ENCODE assay signal across 24 mouse cellular contexts in the genomic region with DNA sequence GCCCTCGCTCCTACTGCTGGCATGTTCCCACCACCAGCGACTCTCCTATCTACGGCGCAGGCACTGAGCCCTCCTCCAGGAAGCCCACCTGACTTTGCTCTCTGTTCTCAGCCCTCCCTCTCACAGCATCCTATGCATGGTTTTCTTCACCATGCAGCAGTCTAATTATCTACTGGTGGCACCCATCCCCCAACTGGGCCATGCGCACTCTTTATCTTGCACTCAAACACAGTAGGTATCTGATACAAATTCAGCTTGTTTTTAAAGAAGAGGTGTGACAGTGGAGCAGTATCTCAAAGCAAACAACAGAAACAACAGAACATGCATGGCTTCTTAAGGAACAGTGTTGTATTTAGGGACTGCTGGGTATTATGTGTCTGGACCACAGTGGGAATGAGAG. TPM values are rescaled to one million over a fixed set of nuclear protein-coding genes. Genes with fewer than 3 reads are reported as not detected.
A peak's percentile ranks its signal among the peaks of the same experiment; 100 is the strongest.
DNase-seq lines count a peak whose midpoint lies in the region; ATAC-seq and TF ChIP-seq lines count a peak whose summit lies in the region.
"Had no signal": no experiment of that assay in that cellular context is flagged by ENCODE, and none has a peak within 500 bp of the region (broad histone marks: within the 10 kb centered on the region; RNA-seq: fewer than 3 reads in every experiment).

No protein-coding gene starts in this region.

- H3K9ac ChIP-seq in heart, embryonic 12.5 days: no peak overlapping the region
- no peak overlapping the region for H3K9ac ChIP-seq in stomach, embryonic 14.5 days (replicated peaks; ENCODE audit: low read depth, low read length)
- H3K9ac ChIP-seq in stomach, postnatal 0 days (ENCODE audit: low read length): no peak overlapping the region
- peak overlapping the region; percentile 31 for H3K9ac ChIP-seq in liver, embryonic 13.5 days
- H3K9ac ChIP-seq: embryonic facial prominence, embryonic 15.5 days; hindbrain, embryonic 12.5 days had no signal

- H3K4me3 ChIP-seq in heart, embryonic 12.5 days: no peak overlapping the region
- H3K4me3 ChIP-seq in stomach, embryonic 14.5 days (ENCODE audit: low read depth, low read length): no peak overlapping the region
- H3K4me3 ChIP-seq in stomach, postnatal 0 days (ENCODE audit: low read depth, low read length): no peak overlapping the region
- no peak overlapping the region for H3K4me3 ChIP-seq in liver, embryonic 13.5 days (replicated peaks)
- H3K4me3 ChIP-seq: embryonic facial prominence, embryonic 15.5 days; erythroblast, embryonic 14.5 days; forebrain, embryonic 10.5 days; gastrocnemius, adult 2 months; hindbrain, embryonic 12.5 days had no signal

- WGBS in heart, embryonic 12.5 days: 70% methylated on average over 5 of the region's 5 CpGs
- WGBS in stomach, embryonic 14.5 days: 96% methylated on average over 5 of the region's 5 CpGs
- WGBS in stomach, postnatal 0 days: 92% methylated on average over 5 of the region's 5 CpGs
- 70% methylated on average over 5 of the region's 5 CpGs for WGBS in liver, embryonic 13.5 days (ENCODE audit: insufficient replicate concordance)

- 0 out of 2 replicates have a peak, but pooled peaks have one; percentile 20 for ATAC-seq in heart, embryonic 12.5 days (ENCODE audit: insufficient number of reproducible peaks, low FRiP score)
- ATAC-seq in stomach, embryonic 14.5 days (ENCODE audit: insufficient number of reproducible peaks, insufficient read depth, low FRiP score, low read depth): 0 out of 2 replicates have a peak, but pooled peaks have one; percentile 37
- no peak for ATAC-seq in stomach, postnatal 0 days (ENCODE audit: low FRiP score, low TSS enrichment)
- peak; percentile 67 for ATAC-seq in liver, embryonic 13.5 days (ENCODE audit: low read depth)
- peak; percentile 50 for ATAC-seq in megakaryocyte-erythroid progenitor cell, adult 5-6 weeks (replicated peaks; ENCODE audit: low FRiP score, low TSS enrichment, poor library complexity, severe bottlenecking)
- ATAC-seq: forebrain, embryonic 14.5 days; hindbrain, postnatal 0 days; Patski had no signal

- H3K27me3 ChIP-seq in heart, embryonic 12.5 days (replicated peaks): no peaks in the 10 kb centered on the region
- H3K27me3 ChIP-seq in stomach, embryonic 14.5 days (ENCODE audit: control insufficient read depth, insufficient read depth, low read length): no peaks in the 10 kb centered on the region
- H3K27me3 ChIP-seq in stomach, postnatal 0 days (ENCODE audit: control insufficient read depth, insufficient read depth, low read length): no peaks in the 10 kb centered on the region
- H3K27me3 ChIP-seq in liver, embryonic 13.5 days: no peaks in the 10 kb centered on the region
- H3K27me3 ChIP-seq: embryonic facial prominence, embryonic 15.5 days; hindbrain, embryonic 12.5 days; Patski had no signal

- H3K9me3 ChIP-seq in heart, embryonic 12.5 days (replicated peaks): no peaks in the 10 kb centered on the region
- H3K9me3 ChIP-seq in stomach, embryonic 14.5 days (ENCODE audit: control insufficient read depth, low read depth, low read length): no peaks in the 10 kb centered on the region
- no peaks in the 10 kb centered on the region for H3K9me3 ChIP-seq in stomach, postnatal 0 days (ENCODE audit: control insufficient read depth, low read length)
- no peaks in the 10 kb centered on the region for H3K9me3 ChIP-seq in liver, embryonic 13.5 days (replicated peaks)
- H3K9me3 ChIP-seq: embryonic facial prominence, embryonic 15.5 days; forebrain, embryonic 10.5 days; hindbrain, embryonic 12.5 days had no signal

- H3K4me1 ChIP-seq in heart, embryonic 12.5 days (replicated peaks): peaks cover 36% of the 10 kb centered on the region
- H3K4me1 ChIP-seq in stomach, embryonic 14.5 days (ENCODE audit: control insufficient read depth, insufficient read depth, low read length): no peaks in the 10 kb centered on the region
- no peaks in the 10 kb centered on the region for H3K4me1 ChIP-seq in stomach, postnatal 0 days (replicated peaks; ENCODE audit: control insufficient read depth, insufficient read depth)
- peaks cover 69% of the 10 kb centered on the region for H3K4me1 ChIP-seq in liver, embryonic 13.5 days (replicated peaks)
- H3K4me1 ChIP-seq: hindbrain, embryonic 12.5 days had no signal

- H3K36me3 ChIP-seq in heart, embryonic 12.5 days: peaks cover 34% of the 10 kb centered on the region
- peaks cover 21% of the 10 kb centered on the region for H3K36me3 ChIP-seq in stomach, embryonic 14.5 days (ENCODE audit: control insufficient read depth, insufficient read depth, low read length)
- H3K36me3 ChIP-seq in stomach, postnatal 0 days (ENCODE audit: control insufficient read depth, insufficient read depth, low read length): peaks cover 5% of the 10 kb centered on the region; the same call in 1 of the 2 replicates
- H3K36me3 ChIP-seq in liver, embryonic 13.5 days: peaks cover 54% of the 10 kb centered on the region

- H3K27ac ChIP-seq in heart, embryonic 12.5 days (ENCODE audit: poor library complexity, severe bottlenecking): no peak overlapping the region
- H3K27ac ChIP-seq in stomach, embryonic 14.5 days (ENCODE audit: low read length): no peak overlapping the region
- no peak overlapping the region for H3K27ac ChIP-seq in stomach, postnatal 0 days (replicated peaks)
- peak overlapping the region; percentile 74 for H3K27ac ChIP-seq in liver, embryonic 13.5 days
- H3K27ac ChIP-seq: embryonic facial prominence, embryonic 15.5 days; forebrain, embryonic 10.5 days; gastrocnemius, adult 2 months; hindbrain, embryonic 12.5 days; hindbrain, postnatal 0 days had no signal

- DNase-seq in heart, adult 18-20 months: no peak
- no peak for DNase-seq in stomach, postnatal 0 days (ENCODE audit: low spot score)
- DNase-seq in liver, embryonic 13.5 days: peak; percentile 43
- no peak for DNase-seq in kidney, postnatal 25 days
- no peak for DNase-seq in left cerebral cortex, adult 9 months (ENCODE audit: low spot score in 2 of 2)
- DNase-seq: adrenal gland, postnatal 10 days; B cell, adult 2 months; cerebellum, adult 2 months; cerebellum, postnatal 14 days; embryo, embryonic 11 days; gastrocnemius, postnatal 25 days; heart, postnatal 10 days; heart, postnatal 4 days had no signal

- TF ChIP-seq EP300 in stomach, postnatal 0 days (optimal IDR thresholded peaks at IDR 0.05): no peak

- no peak overlapping the region for H3K4me2 ChIP-seq in heart, embryonic 12.5 days
- no peak overlapping the region for H3K4me2 ChIP-seq in stomach, embryonic 14.5 days (replicated peaks; ENCODE audit: low read depth, low read length)
- no peak overlapping the region for H3K4me2 ChIP-seq in stomach, postnatal 0 days (replicated peaks; ENCODE audit: low read depth)
- peak overlapping the region; percentile 42 for H3K4me2 ChIP-seq in liver, embryonic 13.5 days
- H3K4me2 ChIP-seq: embryonic facial prominence, embryonic 15.5 days; hindbrain, embryonic 12.5 days had no signal

- no peak for TF ChIP-seq CTCF in stomach, postnatal 0 days (IDR thresholded peaks at IDR 0.05; ENCODE audit: low read depth)

RNA-seq across cellular contexts. Expression of a gene that starts 43.5 kb away (rescaled TPM):
- 37.5 and 38.5 TPM in 2 replicates for polyA plus RNA-seq in heart, embryonic 12.5 days (2016; fragmentation: Nextera tagmentation; extraction: Ambion mirVana)
- 10 to 100 TPM; 21.8 to 22.1 TPM for total RNA-seq in heart, adult 18-20 months (2021)
- 49.8 and 51.0 TPM in 2 replicates for polyA plus RNA-seq in stomach, embryonic 14.5 days (2014; fragmentation: Nextera tagmentation; extraction: Ambion mirVana)
- polyA plus RNA-seq in stomach, postnatal 0 days (2015; fragmentation: Nextera tagmentation; extraction: Ambion mirVana): 27.2 and 27.8 TPM in 2 replicates
- polyA plus RNA-seq in liver, embryonic 13.5 days (2015; fragmentation: Nextera tagmentation; extraction: Ambion mirVana): 30.6 and 33.7 TPM in 2 replicates
- total RNA-seq in megakaryocyte-erythroid progenitor cell, adult 5-6 weeks (2014; fragmentation: Nextera tagmentation): 36.2 and 57.0 TPM in 2 replicates
- 42.8 and 43.3 TPM in 2 replicates for total RNA-seq in megakaryocyte-erythroid progenitor cell, adult 5-6 weeks (2017)

RNA-seq across cellular contexts. Expression of a gene that starts 43.7 kb away (rescaled TPM):
- polyA plus RNA-seq in heart, embryonic 12.5 days (2016; fragmentation: Nextera tagmentation; extraction: Ambion mirVana): 23.0 and 25.4 TPM in 2 replicates
- 10 to 100 TPM; 12.5 to 16.2 TPM for total RNA-seq in heart, adult 18-20 months (2021)
- 25.3 and 26.6 TPM in 2 replicates for polyA plus RNA-seq in stomach, embryonic 14.5 days (2014; fragmentation: Nextera tagmentation; extraction: Ambion mirVana)
- polyA plus RNA-seq in stomach, postnatal 0 days (2015; fragmentation: Nextera tagmentation; extraction: Ambion mirVana): 8.0 and 10.6 TPM in 2 replicates
- 8.5 and 12.0 TPM in 2 replicates for polyA plus RNA-seq in liver, embryonic 13.5 days (2015; fragmentation: Nextera tagmentation; extraction: Ambion mirVana)
- 17.8 and 30.5 TPM in 2 replicates for total RNA-seq in megakaryocyte-erythroid progenitor cell, adult 5-6 weeks (2014; fragmentation: Nextera tagmentation)
- 12.6 and 16.5 TPM in 2 replicates for total RNA-seq in megakaryocyte-erythroid progenitor cell, adult 5-6 weeks (2017)
